Mouse (Mus musculus) layer of hippocampus, adult 8-10 months (tissue): ENCODE data around the gene Gm4871. TPM values are rescaled to one million over a fixed set of nuclear protein-coding genes. Genes with fewer than 3 reads are reported as not detected.

Experiments used
- DNase-seq, 2 experiments: peaks; one replicate each; pipeline ENCODE4 v3.0.0; 2022; ENCODE audit warnings: low spot score in 2 of 2
- total RNA-seq, 4 experiments: library from RNA; stranded (reverse); gene quantifications; 2 replicates each; pipeline ENCODE4 v1.2.4; 2022

Gm4871 gene
- total RNA-seq, 4 experiments from 2014 or later = not detected

DNA sequence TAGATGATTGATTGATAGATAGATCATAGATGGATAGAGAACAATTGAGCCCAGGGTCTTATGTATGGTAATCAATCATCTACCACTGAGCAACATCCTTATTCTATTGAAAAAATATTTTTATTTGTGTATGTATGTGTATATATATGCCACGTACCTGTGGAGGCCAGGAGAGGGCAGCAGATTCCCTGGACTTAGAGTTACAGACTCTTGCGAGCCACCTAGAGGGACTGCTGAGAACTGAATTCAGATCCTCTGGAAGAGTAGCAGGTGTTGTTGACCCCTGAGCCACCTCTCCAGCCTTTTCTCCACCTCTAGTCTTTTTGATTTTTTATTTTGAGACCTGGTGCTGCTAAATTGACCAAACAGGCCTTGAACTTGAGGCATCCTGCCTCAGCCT is 34.1 kb downstream of the Gm4871 start:
- no peak for DNase-seq

GRCm38 (mm10) chr5:144990481-144990880 is 42.1 kb downstream of the Gm4871 start:
- no peak for DNase-seq

DNA sequence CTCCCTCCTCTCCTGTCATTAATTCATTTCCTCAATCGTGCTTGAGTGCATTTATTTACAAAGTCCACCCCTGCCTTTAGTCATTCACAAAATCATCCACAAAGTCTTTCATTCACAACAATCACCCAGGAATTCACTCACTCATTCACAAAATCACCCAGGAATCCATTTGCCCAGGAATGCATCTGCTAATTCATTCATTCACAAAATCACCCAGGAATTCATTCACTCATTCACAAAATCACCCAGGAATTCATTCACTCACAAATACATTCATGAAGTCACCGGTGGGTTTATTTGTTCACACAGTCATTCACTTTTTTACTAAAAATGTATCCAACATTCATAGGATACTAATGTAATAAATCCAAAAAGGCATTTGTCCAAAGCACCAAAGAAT is 42.5 kb downstream of the Gm4871 start:
- DNase-seq = no peak

- no peak for DNase-seq
Measured at GRCm38 (mm10) chr5:144989061-144989405, 43.5 kb downstream of the Gm4871 start.

GRCm38 (mm10) chr5:144988340-144989060 is 44.1 kb downstream of the Gm4871 start:
- peak; percentile 40 to 49 for DNase-seq

- DNase-seq = no peak
Measured at GRCm38 (mm10) chr5:144987561-144987960, 45.0 kb downstream of the Gm4871 start.

DNA sequence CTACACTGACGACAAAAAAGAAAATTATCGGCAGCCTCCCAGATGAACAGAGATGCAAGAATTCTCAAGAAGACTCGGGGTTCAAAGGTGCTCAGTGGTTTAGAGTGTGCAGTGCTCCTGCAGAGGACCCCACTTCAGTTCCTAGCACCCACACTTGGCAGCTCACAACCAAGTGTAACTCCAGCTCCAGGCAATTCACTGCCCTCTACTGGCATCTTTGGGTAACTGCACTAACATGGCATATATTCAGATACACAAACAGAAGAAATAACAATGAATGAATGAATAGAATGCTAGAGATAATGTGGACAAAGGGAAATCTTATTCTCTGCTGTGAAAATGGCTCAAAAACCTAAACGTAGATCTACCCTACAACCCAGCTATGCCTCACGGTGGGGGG is 47.7 kb downstream of the Gm4871 start:
- no peak for DNase-seq

GRCm38 (mm10) chr5:144983227-144983626 is 49.3 kb downstream of the Gm4871 start:
- DNase-seq = no peak

Other genes with a start within 250 kb of the Gm4871 start
- gene Smurf1, start 66.9 kb downstream of the Gm4871 start, total RNA-seq = 10 to 100 TPM; 29.7 to 35.4 (median 31.0) TPM
- not detected for gene 1700018F24Rik, start 10.2 kb upstream of the Gm4871 start, total RNA-seq
- gene Arpc1a, start 51.1 kb upstream of the Gm4871 start, total RNA-seq = 100 to 1,000 TPM; 223 to 245 (median 243) TPM
- not detected for gene Kpna7, start 51.3 kb upstream of the Gm4871 start, total RNA-seq
- gene Arpc1b, start 81.5 kb upstream of the Gm4871 start, total RNA-seq = 10 to 100 TPM; 16.9 to 66.2 (median 37.8) TPM
- gene Pdap1, start 107.5 kb upstream of the Gm4871 start, total RNA-seq = 10 to 100 TPM; 70.8 to 100.0 (median 83.5) TPM
- 10 to 100 TPM; 67.8 to 76.8 (median 73.0) TPM for gene Bud31, start 107.6 kb upstream of the Gm4871 start, total RNA-seq
- 10 to 100 TPM; 19.1 to 28.7 (median 24.0) TPM for gene Ptcd1, start 134.4 kb upstream of the Gm4871 start, total RNA-seq
- 10 to 100 TPM; 24.9 to 30.7 (median 25.6) TPM for gene Cpsf4, start 134.5 kb upstream of the Gm4871 start, total RNA-seq
- 100 to 1,000 TPM; 217 to 378 (median 300) TPM for gene Atp5j2, start 159.3 kb upstream of the Gm4871 start, total RNA-seq
- 10 to 100 TPM; 11.9 to 14.0 (median 12.9) TPM for gene Zkscan14, start 169.1 kb upstream of the Gm4871 start, total RNA-seq
- gene Zkscan5, start 171.8 kb upstream of the Gm4871 start, total RNA-seq = 10 to 100 TPM; 10.2 to 12.4 (median 10.6) TPM
- 10 to 100 TPM; 29.7 to 30.8 (median 30.4) TPM for gene Zfp655, start 199.0 kb upstream of the Gm4871 start, total RNA-seq
- gene Zscan25, start 247.7 kb upstream of the Gm4871 start, total RNA-seq = 10 to 100 TPM; 18.2 to 25.7 (median 22.3) TPM